Mouse (Mus musculus) lung, postnatal 10 days (tissue): ENCODE measurements around the gene Vmn1r13.
"Not testable (repeated sequence)": the region's sequence is repeated elsewhere in the genome, so short reads cannot be mapped to it uniquely, and the experiment has no call there.

Source experiments
- DNase-seq: peaks from one replicate; pipeline ENCODE4 v3.0.0; 2021

The Vmn1r13 gene

GRCm38 (mm10) chr6:57202990-57203389, at the start of gene Vmn1r13:
Gene Vmn1r13, plus strand, starts transcription at chr6:57203290.
- DNase-seq = not testable (repeated sequence)

DNA sequence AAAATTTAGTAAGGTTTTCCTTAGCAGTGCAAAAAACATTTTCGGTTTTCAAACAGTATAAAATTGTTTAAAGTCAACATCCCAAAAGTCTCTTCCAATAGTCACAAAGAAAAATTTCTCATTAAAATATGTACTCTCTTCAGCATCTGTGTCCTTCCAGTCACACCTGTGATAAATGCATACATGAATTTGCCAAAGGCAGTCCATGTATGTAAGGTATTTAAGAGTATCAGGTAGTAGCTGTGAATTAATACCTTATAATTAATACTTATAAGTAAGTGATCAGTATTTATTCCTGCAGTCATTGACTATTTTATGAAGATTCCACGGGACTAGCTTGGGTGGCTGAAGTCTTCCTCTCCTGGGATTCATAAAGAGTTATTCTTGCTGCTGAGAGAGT, 46.5 kb upstream of the Vmn1r13 start, which contains the start of gene Vmn1r12:
Gene Vmn1r12 (plus strand): TSS at position 301 of the 400 bp plus-strand sequence.
- no peak for DNase-seq

DNA sequence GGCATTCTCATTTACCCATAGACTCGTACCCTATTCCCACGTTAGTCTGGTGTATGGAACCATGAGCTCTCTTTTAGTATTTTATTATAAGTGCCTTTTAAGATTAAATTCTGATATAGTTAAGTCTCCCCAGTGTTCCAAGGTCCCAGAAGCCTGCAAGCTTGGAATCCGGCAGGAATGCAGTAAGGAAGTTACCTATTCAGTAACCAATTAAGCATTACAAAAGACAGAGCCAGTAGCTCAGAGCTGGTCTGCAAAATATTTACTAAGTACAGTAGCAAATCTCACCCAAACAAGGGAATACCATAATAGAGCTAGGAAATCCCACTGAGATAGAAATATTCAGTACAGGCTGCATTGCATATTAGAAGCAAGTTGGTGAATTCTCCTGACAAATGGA, 13.1 kb upstream of the Vmn1r13 start:
- DNase-seq = not testable (repeated sequence)

GRCm38 (mm10) chr6:57231386-57231785, 28.3 kb downstream of the Vmn1r13 start, which contains the start of gene Vmn1r14:
Gene Vmn1r14, plus strand, starts transcription at chr6:57231686.
- no peak for DNase-seq

- no peak for DNase-seq
Observed at GRCm38 (mm10) chr6:57257652-57258051, 54.6 kb downstream of the Vmn1r13 start, which contains the start of gene Vmn1r15. Gene Vmn1r15, plus strand, starts transcription at chr6:57257952.

- no peak for DNase-seq
Observed at GRCm38 (mm10) chr6:57260990-57261389, 57.9 kb downstream of the Vmn1r13 start.
